Mouse (Mus musculus) intestine, embryonic 15.5 days (tissue): ENCODE measurements at regions not wholly inside any gene's neighbourhood (a gene's known extent, or its start where the extent isn't known, plus 50 kb on each side); places are given as distances from the start of the nearest gene placed in this dataset.

ENCODE experiments used
- ATAC-seq: fragments of 200-750 bp; cut with Nextera tagmentation; 2 replicates; pipeline ENCODE4 v1.8.0; 2017; ENCODE audit warnings: moderate TSS enrichment, moderate library complexity
- H3K27ac ChIP-seq: fragments of 300-500 bp; sonication (generic); 2 replicates; pipeline ENCODE4 v1.5.1; 2015; ENCODE audit warnings: mild to moderate bottlenecking, inconsistent platforms
- H3K27me3 ChIP-seq: fragments of 300-500 bp; sonication (generic); replicated peaks from 2 replicates; pipeline ENCODE4 v1.6.1; 2015; ENCODE audit warnings: inconsistent platforms
- H3K36me3 ChIP-seq: fragments of 300-500 bp; sonication (generic); 2 replicates; pipeline ENCODE4 v1.6.1; 2015; ENCODE audit warnings: inconsistent platforms
- H3K4me1 ChIP-seq: fragments of 300-500 bp; sonication (generic); replicated peaks from 2 replicates; pipeline ENCODE4 v1.6.1; 2015; ENCODE audit warnings: inconsistent platforms
- H3K4me2 ChIP-seq: fragments of 300-500 bp; sonication (generic); replicated peaks from 2 replicates; pipeline ENCODE4 v1.6.1; 2015; ENCODE audit warnings: mild to moderate bottlenecking, inconsistent platforms
- H3K4me3 ChIP-seq: fragments of 300-500 bp; sonication (generic); replicated peaks from 2 replicates; pipeline ENCODE4 v1.5.1; 2015; ENCODE audit warnings: inconsistent platforms
- H3K9ac ChIP-seq: fragments of 300-500 bp; sonication (generic); 2 replicates; pipeline ENCODE4 v1.6.1; 2015; ENCODE audit warnings: inconsistent platforms
- H3K9me3 ChIP-seq: fragments of 300-500 bp; sonication (generic); 2 replicates; pipeline ENCODE4 v1.6.1; 2016; ENCODE audit warnings: inconsistent platforms
- WGBS: fragments of 180-500 bp; shearing (Covaris S2); methylation state at CpG from one replicate; pipeline ENCODE4 v1.1.7; 2015; 5-methylcytosine and 5-hydroxymethylcytosine counted together

- H3K4me1 ChIP-seq = no peaks in the 10 kb centered on the region
- H3K27ac ChIP-seq = no peak overlapping the region
- no peak overlapping the region for H3K9ac ChIP-seq
- ATAC-seq = no peak
- H3K9me3 ChIP-seq = no peaks in the 10 kb centered on the region
- H3K4me2 ChIP-seq = no peak overlapping the region
- H3K4me3 ChIP-seq = no peak overlapping the region
- no peaks in the 10 kb centered on the region for H3K36me3 ChIP-seq
- 43% methylated on average over 1 of the region's 1 CpGs for WGBS
- H3K27me3 ChIP-seq = no peaks in the 10 kb centered on the region
These were observed 1445.2 kb upstream of the Pcdh17 start for GRCm38 (mm10) chr14:82998135-82998534.

GRCm38 (mm10) chr14:83002178-83002911, 1441.0 kb upstream of the Pcdh17 start:
- Histone ChIP-seq H3K4me3 (no peak overlapping the region), H3K9me3 (no peaks in the 10 kb centered on the region), H3K4me2 (no peak overlapping the region), H3K9ac (no peak overlapping the region), H3K27ac (peak overlapping the region; percentile 14; the same call in 1 of the 2 replicates), H3K27me3 (no peaks in the 10 kb centered on the region), H3K4me1 (no peaks in the 10 kb centered on the region), H3K36me3 (no peaks in the 10 kb centered on the region)
- 52% methylated on average over 2 of the region's 2 CpGs for WGBS
- ATAC-seq = peak; percentile 97

- Histone ChIP-seq H3K9ac (no peak overlapping the region), H3K4me1 (no peaks in the 10 kb centered on the region), H3K27me3 (no peaks in the 10 kb centered on the region), H3K4me2 (no peak overlapping the region), H3K36me3 (no peaks in the 10 kb centered on the region), H3K4me3 (no peak overlapping the region), H3K9me3 (no peaks in the 10 kb centered on the region), H3K27ac (no peak overlapping the region)
- ATAC-seq = no peak
These were observed 1434.8 kb upstream of the Pcdh17 start for GRCm38 (mm10) chr14:83008549-83008948.

- no peaks in the 10 kb centered on the region for H3K4me1 ChIP-seq
- no peaks in the 10 kb centered on the region for H3K36me3 ChIP-seq
- H3K4me3 ChIP-seq = no peak overlapping the region
- ATAC-seq = no peak
- no peaks in the 10 kb centered on the region for H3K9me3 ChIP-seq
- H3K27ac ChIP-seq = no peak overlapping the region
- no peak overlapping the region for H3K4me2 ChIP-seq
- no peaks in the 10 kb centered on the region for H3K27me3 ChIP-seq
- H3K9ac ChIP-seq = no peak overlapping the region
These were observed 1421.5 kb upstream of the Pcdh17 start for GRCm38 (mm10) chr14:83021886-83022285.
